Mouse (Mus musculus): Measurements from ENCODE around the gene Klf13. TPM values are rescaled to one million over a fixed set of nuclear protein-coding genes. Genes with fewer than 3 reads are reported as not detected.

Gene Klf13
- 13.7 TPM for polyA plus RNA-seq (2017; shearing (Covaris generic))

DNA sequence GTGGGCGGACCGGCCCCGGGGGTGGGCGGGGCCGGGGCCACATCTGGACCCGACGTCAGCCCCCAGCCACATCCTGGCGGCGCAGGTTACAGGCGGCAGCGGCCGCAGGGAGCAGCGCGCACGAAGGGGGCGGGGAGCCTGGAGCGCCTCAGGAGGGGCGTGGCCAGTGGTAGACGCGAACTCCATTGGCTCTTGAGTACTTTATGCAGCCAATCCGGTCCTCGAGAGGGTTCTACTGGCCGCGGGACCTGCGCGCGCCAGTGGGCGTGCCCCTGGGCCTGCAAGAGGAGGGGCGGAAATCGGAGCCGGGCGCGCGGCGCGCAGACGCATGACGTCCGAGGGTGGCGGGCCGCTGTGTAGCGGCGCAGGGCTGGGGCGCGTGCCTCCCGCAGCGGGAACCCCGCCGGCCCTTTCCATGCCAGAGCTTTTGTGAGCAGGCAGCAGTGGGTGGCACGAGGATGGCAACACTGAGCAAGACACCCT, at the start of gene Klf13:
Klf13 (minus strand) TSS at position 2 of the 483 bp plus-strand sequence.

DNA sequence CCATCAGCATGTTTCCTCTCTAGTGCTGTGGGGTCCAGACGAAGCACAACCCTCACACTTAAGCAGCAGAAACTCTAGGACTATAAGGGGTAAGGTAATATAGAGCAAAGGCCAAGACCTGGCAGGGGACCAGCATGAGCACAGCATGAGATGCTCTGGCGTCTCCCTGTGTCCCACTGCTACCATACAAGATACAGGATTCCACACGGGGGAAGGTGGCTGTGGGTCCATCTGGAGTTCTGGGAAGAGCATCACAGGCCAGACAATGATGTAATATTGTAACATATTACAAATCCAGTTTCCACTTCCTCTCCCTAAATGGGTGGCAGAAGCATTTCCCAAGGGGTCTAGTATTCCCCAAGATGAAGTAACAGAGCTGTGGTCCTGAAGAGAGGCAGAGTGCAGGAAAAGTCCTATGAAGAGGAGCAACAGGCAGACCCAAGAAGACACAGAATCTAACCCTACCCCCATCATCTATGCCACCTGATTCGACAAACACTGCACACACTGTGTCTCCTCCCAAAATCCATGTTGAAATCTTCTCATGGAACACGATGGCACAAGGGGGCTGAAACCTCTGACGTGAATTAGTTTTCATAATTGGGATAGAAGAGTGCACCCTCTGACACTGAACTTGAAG, 22.3 kb downstream of the Klf13 start, which contains the start of gene E030018B13Rik:
E030018B13Rik (plus strand) TSS at position 590 of the 640 bp plus-strand sequence.

Other genes starting within 250 kb of the Klf13 start
- gene E030018B13Rik, start 22.1 kb downstream of the Klf13 start, polyA plus RNA-seq (2017; shearing (Covaris generic)), result 0.39 TPM
- 5.1 TPM for gene Trpm1, start 214.9 kb upstream of the Klf13 start, polyA plus RNA-seq (2017; shearing (Covaris generic))